Mouse (Mus musculus): Measurements from ENCODE around the gene Gstk1. TPM values are rescaled to one million over a fixed set of nuclear protein-coding genes. Genes with fewer than 3 reads are reported as not detected.

Gene Gstk1
- total RNA-seq, 2 experiments from 2014 or later: 71.9 to 345 TPM

DNA sequence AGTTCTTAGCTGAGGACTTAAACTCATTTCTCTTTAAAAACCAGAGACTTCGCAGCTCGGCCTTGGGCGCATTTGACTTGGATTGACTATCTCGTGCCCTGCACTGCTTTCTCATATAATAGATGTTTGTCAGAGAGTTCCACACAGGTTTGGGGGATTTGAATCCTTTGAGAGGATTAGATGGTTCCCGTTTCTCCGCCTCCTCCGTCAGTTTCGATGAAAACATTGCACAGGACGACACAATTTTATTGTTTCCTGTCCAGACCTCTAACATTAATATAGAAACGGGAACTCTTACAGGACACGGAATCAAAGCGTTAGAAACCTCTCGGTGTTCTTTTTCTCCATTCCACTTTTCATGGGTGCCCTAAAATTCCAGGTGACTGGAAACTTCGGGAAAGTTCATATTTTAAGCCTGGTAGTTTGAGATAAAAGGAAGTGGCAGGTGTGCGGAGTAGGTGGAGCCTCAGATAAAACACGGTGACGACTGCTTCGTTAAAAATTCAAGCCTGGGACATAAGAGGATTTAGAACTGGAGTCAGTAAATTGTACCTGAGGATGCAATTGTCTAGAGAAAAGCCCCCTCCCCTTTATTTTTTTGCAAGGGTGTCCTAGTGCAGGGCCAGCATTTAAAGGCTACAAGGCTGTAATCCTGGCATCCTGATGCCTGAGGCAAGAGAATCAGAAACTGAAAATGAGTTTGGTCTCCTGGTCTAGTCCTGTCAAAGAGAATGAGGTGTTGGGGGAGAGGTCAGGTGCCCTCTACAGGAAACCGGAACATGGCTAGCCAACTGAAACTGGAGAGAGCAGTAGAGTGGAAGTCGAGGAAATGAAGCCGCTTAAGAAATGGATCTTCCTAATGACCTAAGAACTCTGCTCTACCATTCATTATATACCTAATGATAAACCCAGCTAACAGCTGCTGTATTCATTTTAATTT, 19.9 kb downstream of the Gstk1 start:
- DNase-seq: peak in 1 of 2 experiments; percentile 7

DNA sequence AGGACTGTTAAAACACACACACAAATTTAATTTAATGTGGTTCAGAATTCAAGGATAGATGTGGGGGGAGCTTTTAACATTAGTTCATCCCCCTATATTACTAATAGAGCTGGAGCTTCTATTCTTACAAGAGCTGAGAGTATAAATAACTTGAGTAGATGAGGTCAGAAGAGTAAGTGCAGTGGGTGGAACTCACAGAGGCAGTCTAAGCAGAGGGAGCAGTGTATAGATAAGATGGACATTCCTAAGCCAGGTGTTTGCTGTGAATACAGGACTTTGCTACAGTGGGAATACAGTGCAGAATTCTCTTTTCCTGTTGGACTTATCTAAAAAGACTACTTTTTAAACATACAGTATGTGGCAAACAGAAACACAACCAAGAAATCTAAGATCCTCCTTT, 25.1 kb downstream of the Gstk1 start:
- DNase-seq: no peak

DNA sequence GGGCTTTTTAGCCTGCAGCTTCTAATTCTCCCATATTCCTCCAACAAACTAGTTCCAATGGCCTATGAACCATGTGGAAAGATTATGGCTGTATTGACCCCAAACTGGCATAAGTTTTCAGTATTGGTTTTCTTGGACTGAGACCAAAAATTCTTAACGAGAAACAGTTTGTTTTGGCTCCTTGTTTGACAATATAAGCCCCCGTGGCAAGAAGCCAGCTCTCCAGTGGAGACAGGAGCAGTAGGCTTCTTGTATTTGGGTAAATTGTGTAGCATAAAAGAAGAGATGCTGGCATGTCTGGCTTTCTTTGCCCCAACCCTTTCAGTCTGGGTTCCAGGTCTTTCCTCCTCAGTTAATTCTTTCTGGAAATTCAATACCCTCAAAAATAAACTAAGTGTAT, 30.4 kb downstream of the Gstk1 start:
- DNase-seq: no peak

DNA sequence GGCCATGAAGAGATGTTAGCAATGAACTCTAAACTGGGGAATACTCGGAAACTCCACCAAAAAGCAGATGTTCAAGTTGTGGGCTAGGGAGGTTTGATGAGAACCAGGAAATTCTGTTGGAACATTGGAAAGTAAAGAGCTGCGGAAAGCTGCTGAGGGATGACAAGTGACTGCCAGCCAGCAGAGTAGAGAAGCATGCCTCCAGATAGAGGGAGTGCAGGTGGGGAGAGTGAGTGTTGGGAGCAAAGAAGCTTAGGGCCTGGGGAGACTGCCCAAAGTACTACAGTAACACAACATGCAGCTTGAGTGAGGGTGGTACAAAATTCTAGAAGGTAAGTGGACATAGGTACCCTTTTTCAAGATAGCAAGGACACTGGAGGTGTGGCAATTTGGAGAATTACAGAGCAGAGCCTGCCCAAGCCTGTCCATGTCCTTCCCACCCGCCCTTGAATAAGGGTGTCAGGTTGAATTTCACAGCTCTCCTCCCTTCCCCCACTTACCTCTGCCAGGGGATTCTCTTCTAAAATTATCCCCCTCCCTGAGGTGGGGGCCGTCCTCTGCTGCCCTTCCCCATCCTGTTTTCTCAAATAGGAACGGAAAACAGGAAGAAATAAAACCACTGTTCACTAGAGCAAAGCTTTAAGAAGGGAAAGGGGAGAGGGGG, 37.3 kb downstream of the Gstk1 start:
- no peak for DNase-seq

DNA sequence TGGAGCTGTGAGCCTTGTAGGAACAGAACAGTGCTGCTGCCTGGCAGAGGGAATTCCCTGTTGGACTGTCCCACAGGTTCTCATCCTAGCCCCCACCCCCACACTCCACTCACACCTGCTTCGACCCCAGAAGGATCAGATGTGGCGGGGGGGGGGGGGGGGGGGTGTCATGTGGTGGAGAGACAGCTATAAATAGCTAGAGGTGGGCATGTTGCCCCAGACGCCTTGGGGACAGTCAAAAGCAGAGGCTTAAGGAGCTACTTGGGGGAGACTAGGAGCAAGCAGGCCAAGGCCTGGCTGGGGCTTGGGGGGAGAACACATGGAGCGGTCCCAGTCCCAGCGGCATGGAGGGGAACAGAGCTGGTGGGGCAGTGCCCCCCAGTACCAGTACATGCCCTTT, 40.7 kb downstream of the Gstk1 start, which contains the start of gene Clcn1:
TSS of gene Clcn1 (plus strand) at position 238 of the 400 bp plus-strand sequence.
- DNase-seq: no peak

DNA sequence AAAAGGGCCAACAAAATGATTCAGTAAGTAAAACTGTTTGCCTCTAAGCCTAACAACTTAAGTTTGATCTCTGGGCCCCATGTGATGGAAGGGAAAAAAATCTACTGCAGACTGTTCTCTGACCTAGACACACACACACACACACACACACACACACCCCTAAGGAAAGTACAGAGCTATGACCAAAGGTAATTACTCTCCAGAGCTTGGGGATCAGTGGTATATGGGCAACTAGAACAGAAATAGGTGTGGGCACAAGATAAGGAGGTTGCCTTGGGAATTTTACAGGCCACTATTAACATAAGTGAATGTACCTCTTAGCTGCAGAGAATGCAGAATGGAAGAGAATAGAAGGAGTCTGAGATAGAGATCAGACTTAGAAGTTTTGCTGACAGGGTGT, 41.8 kb downstream of the Gstk1 start:
- no peak for DNase-seq

DNA sequence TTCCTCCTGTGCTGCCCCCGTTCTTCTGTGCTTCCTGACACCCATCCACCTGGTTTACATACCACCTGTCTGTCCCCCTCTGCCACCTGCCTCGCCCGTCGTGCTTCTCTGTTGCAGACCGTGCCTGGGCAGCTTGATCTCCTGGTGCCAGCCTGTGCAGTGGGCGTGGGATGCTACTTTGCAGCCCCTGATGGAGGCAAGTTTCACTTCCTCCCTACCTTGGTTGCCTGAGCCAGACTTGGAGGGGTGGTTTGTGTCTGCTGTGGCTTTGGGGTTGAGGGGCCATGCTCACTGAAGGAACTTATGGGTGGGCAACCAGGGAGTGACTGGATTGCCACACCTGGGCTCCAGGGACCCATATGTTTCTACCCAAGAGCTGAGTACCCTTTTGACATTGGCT, 47.6 kb downstream of the Gstk1 start:
- no peak for DNase-seq

DNA sequence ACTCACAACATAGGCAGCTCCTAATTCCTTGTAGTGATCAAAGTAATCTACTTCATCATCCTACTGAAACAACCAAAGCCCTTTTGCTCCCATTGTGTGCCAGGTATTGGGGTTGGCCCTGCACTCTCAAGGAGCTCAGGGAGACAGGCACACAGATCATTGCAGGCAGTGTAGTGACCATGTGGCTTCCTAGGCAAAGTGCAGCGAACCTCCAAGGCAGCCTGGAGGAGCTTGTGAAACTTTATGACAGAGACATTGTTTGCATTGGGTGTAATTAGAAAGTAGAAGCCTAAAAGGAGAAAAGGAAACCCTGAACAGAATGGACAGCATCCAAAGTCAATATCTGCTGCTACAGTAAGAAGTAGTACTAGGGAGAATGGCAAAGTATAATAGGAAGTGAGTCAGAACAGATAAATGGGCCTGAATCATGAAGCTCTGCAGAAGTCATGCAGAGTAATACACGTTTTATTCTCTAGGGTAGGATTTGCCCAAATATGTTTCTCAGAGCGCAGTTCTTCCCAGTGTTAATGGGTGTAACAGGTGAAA, 49.9 kb downstream of the Gstk1 start:
- DNase-seq: no peak

DNA sequence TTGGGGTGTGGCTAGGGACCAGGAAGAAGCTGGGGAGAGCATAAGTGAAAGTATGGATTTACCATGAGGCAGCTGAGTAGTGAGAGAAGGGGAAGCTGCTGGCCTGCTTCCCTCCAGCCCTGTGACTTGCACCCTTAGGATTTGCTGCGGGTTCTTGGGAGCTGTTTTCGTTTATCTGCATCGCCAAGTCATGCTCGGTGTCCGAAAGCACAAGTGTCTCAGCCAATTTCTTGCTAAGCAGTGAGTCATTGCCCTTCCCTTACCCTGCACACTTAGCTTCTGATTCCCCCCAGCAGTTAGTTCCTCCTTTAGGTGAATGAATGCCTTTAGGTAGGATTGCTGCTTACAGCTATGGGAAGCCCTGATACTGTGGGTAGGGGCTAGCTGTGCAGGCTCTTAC, 53.6 kb downstream of the Gstk1 start:
- DNase-seq: no peak

Other genes with a start within 250 kb of the Gstk1 start
- not detected for gene Sva, start 207.5 kb upstream of the Gstk1 start, total RNA-seq (2021)
- gene Tas2r139, start 105.0 kb upstream of the Gstk1 start, total RNA-seq (2021): not detected
- gene Tas2r144, start 30.6 kb upstream of the Gstk1 start, total RNA-seq (2021): not detected
- gene Tmem139, start 16.0 kb downstream of the Gstk1 start, total RNA-seq (2021): 1 to 10 TPM in 1 of 2 experiments, not detected in 1; 2.4 TPM
- gene Casp2, start 19.1 kb downstream of the Gstk1 start, total RNA-seq (2021): 10 to 100 TPM; 17.8 to 20.6 TPM
- under 1 TPM in 1 of 2 experiments, not detected in 1; 0.20 TPM for gene Clcn1, start 40.8 kb downstream of the Gstk1 start, total RNA-seq (2021)
- gene Fam131b, start 78.7 kb downstream of the Gstk1 start, total RNA-seq (2021): under 1 TPM; 0.23 to 0.60 TPM
- 100 to 1,000 TPM; 107 to 144 TPM for gene Zyx, start 103.7 kb downstream of the Gstk1 start, total RNA-seq (2021)
- under 1 TPM; 0.46 to 0.49 TPM for gene Epha1, start 127.3 kb downstream of the Gstk1 start, total RNA-seq (2021)
- gene Tas2r143, start 154.3 kb downstream of the Gstk1 start, total RNA-seq (2021): 1 to 10 TPM; 2.3 to 5.9 TPM
- gene Tas2r135, start 159.5 kb downstream of the Gstk1 start, total RNA-seq (2021): 1 to 10 TPM; 1.3 to 6.4 TPM
- 1 to 10 TPM in 1 of 2 experiments, not detected in 1; 3.7 TPM for gene Tas2r126, start 188.6 kb downstream of the Gstk1 start, total RNA-seq (2021)
- gene Olfr458, start 219.3 kb downstream of the Gstk1 start, total RNA-seq (2021): not detected
- gene Olfr457, start 230.4 kb downstream of the Gstk1 start, total RNA-seq (2021): not detected
- not detected for gene Olfr456, start 241.3 kb downstream of the Gstk1 start, total RNA-seq (2021)

All from adrenal gland, postnatal 36 days (tissue).